Mouse (Mus musculus): ENCODE measurements around the gene Hoxd13. TPM values are rescaled to one million over a fixed set of nuclear protein-coding genes. Genes with fewer than 3 reads are reported as not detected.

The Hoxd13 gene
- polyA plus RNA-seq, 1 experiment from 2014 or later: not detected

GRCm38 (mm10) chr2:74691022-74691951 lies 23.2 kb downstream of the Hoxd13 start, which contains the start of gene Hoxd10:
Hoxd10 (plus strand) TSS chr2:74691924.
- WGBS: 2% methylated on average over 56 of the region's 56 CpGs
- Histone ChIP-seq H3K4me1 (replicated peaks; ENCODE audit: control insufficient read depth, insufficient read depth, low read length) (no peaks in the 10 kb centered on the region), H3K27me3 (ENCODE audit: control insufficient read depth, insufficient read depth, low read depth, low read length) (peaks cover 93% of the 10 kb centered on the region), H3K36me3 (ENCODE audit: control insufficient read depth, insufficient read depth, low read length) (no peaks in the 10 kb centered on the region), H3K9ac (ENCODE audit: low read length) (no peak within 1 kb of the TSS), H3K4me3 (ENCODE audit: low read length) (0 out of 2 replicates have a peak within 1 kb of the TSS, but pooled peaks have one; percentile 19), H3K9me3 (ENCODE audit: control insufficient read depth, low read length) (no peaks in the 10 kb centered on the region), H3K27ac (ENCODE audit: low read length) (no peak within 1 kb of the TSS), H3K4me2 (ENCODE audit: low read depth, low read length) (no peak within 1 kb of the TSS)
- ATAC-seq (ENCODE audit: low read depth): peak; percentile 87

- 4% methylated on average over 35 of the region's 35 CpGs for WGBS
- ATAC-seq (ENCODE audit: low read depth): no peak
- H3K4me3 ChIP-seq (ENCODE audit: low read length): no peak overlapping the region
- H3K27ac ChIP-seq (ENCODE audit: low read length): no peak overlapping the region
- no peaks in the 10 kb centered on the region for H3K4me1 ChIP-seq (replicated peaks; ENCODE audit: control insufficient read depth, insufficient read depth, low read length)
- peaks cover 93% of the 10 kb centered on the region for H3K27me3 ChIP-seq (ENCODE audit: control insufficient read depth, insufficient read depth, low read depth, low read length)
- H3K4me2 ChIP-seq (ENCODE audit: low read depth, low read length): no peak overlapping the region
- H3K9ac ChIP-seq (ENCODE audit: low read length): no peak overlapping the region
- H3K36me3 ChIP-seq (ENCODE audit: control insufficient read depth, insufficient read depth, low read length): no peaks in the 10 kb centered on the region
- no peaks in the 10 kb centered on the region for H3K9me3 ChIP-seq (ENCODE audit: control insufficient read depth, low read length)
Measured at GRCm38 (mm10) chr2:74691995-74692807, 24.1 kb downstream of the Hoxd13 start.

- no peak for ATAC-seq (ENCODE audit: low read depth)
- 1% methylated on average over 20 of the region's 20 CpGs for WGBS
- peaks cover 2% of the 10 kb centered on the region; the same call in 1 of the 2 replicates for H3K4me1 ChIP-seq (replicated peaks; ENCODE audit: control insufficient read depth, insufficient read depth, low read length)
- no peaks in the 10 kb centered on the region for H3K9me3 ChIP-seq (ENCODE audit: control insufficient read depth, low read length)
- no peak overlapping the region for H3K4me2 ChIP-seq (ENCODE audit: low read depth, low read length)
- peaks cover 93% of the 10 kb centered on the region for H3K27me3 ChIP-seq (ENCODE audit: control insufficient read depth, insufficient read depth, low read depth, low read length)
- no peak overlapping the region for H3K9ac ChIP-seq (ENCODE audit: low read length)
- no peak overlapping the region for H3K27ac ChIP-seq (ENCODE audit: low read length)
- no peaks in the 10 kb centered on the region for H3K36me3 ChIP-seq (ENCODE audit: control insufficient read depth, insufficient read depth, low read length)
- H3K4me3 ChIP-seq (ENCODE audit: low read length): no peak overlapping the region
Measured at GRCm38 (mm10) chr2:74692808-74693431, 24.8 kb downstream of the Hoxd13 start.

GRCm38 (mm10) chr2:74693432-74693827 lies 25.3 kb downstream of the Hoxd13 start:
- Histone ChIP-seq H3K9ac (ENCODE audit: low read length) (no peak overlapping the region), H3K36me3 (ENCODE audit: control insufficient read depth, insufficient read depth, low read length) (no peaks in the 10 kb centered on the region), H3K4me3 (ENCODE audit: low read length) (no peak overlapping the region), H3K27me3 (ENCODE audit: control insufficient read depth, insufficient read depth, low read depth, low read length) (peaks cover 93% of the 10 kb centered on the region), H3K27ac (ENCODE audit: low read length) (no peak overlapping the region), H3K4me2 (ENCODE audit: low read depth, low read length) (no peak overlapping the region), H3K4me1 (replicated peaks; ENCODE audit: control insufficient read depth, insufficient read depth, low read length) (peaks cover 4% of the 10 kb centered on the region), H3K9me3 (ENCODE audit: control insufficient read depth, low read length) (no peaks in the 10 kb centered on the region)
- WGBS: 7% methylated on average over 4 of the region's 4 CpGs
- no peak for ATAC-seq (ENCODE audit: low read depth)

GRCm38 (mm10) chr2:74694066-74694465 lies 26.0 kb downstream of the Hoxd13 start:
- H3K9me3 ChIP-seq (ENCODE audit: control insufficient read depth, low read length): no peaks in the 10 kb centered on the region
- H3K36me3 ChIP-seq (ENCODE audit: control insufficient read depth, insufficient read depth, low read length): no peaks in the 10 kb centered on the region
- WGBS: 3% methylated on average over 16 of the region's 16 CpGs
- H3K27me3 ChIP-seq (ENCODE audit: control insufficient read depth, insufficient read depth, low read depth, low read length): peaks cover 94% of the 10 kb centered on the region
- no peak for ATAC-seq (ENCODE audit: low read depth)
- H3K4me1 ChIP-seq (replicated peaks; ENCODE audit: control insufficient read depth, insufficient read depth, low read length): peaks cover 4% of the 10 kb centered on the region
- H3K4me2 ChIP-seq (ENCODE audit: low read depth, low read length): no peak overlapping the region
- H3K9ac ChIP-seq (ENCODE audit: low read length): no peak overlapping the region
- no peak overlapping the region for H3K27ac ChIP-seq (ENCODE audit: low read length)
- H3K4me3 ChIP-seq (ENCODE audit: low read length): no peak overlapping the region

- Histone ChIP-seq H3K4me1 (replicated peaks; ENCODE audit: control insufficient read depth, insufficient read depth, low read length) (peaks cover 4% of the 10 kb centered on the region), H3K9me3 (ENCODE audit: control insufficient read depth, low read length) (no peaks in the 10 kb centered on the region), H3K4me3 (ENCODE audit: low read length) (no peak overlapping the region), H3K27ac (ENCODE audit: low read length) (no peak overlapping the region), H3K4me2 (ENCODE audit: low read depth, low read length) (no peak overlapping the region), H3K9ac (ENCODE audit: low read length) (no peak overlapping the region), H3K27me3 (ENCODE audit: control insufficient read depth, insufficient read depth, low read depth, low read length) (peaks cover 96% of the 10 kb centered on the region), H3K36me3 (ENCODE audit: control insufficient read depth, insufficient read depth, low read length) (no peaks in the 10 kb centered on the region)
- ATAC-seq (ENCODE audit: low read depth): no peak
- WGBS: 5% methylated on average over 1 of the region's 1 CpGs
Measured at GRCm38 (mm10) chr2:74695383-74695782, 27.3 kb downstream of the Hoxd13 start.

- 3% methylated on average over 7 of the region's 7 CpGs for WGBS
- Histone ChIP-seq H3K4me3 (ENCODE audit: low read length) (no peak overlapping the region), H3K27ac (ENCODE audit: low read length) (no peak overlapping the region), H3K27me3 (ENCODE audit: control insufficient read depth, insufficient read depth, low read depth, low read length) (peaks cover 100% of the 10 kb centered on the region), H3K4me2 (ENCODE audit: low read depth, low read length) (no peak overlapping the region), H3K9ac (ENCODE audit: low read length) (no peak overlapping the region), H3K4me1 (replicated peaks; ENCODE audit: control insufficient read depth, insufficient read depth, low read length) (peaks cover 4% of the 10 kb centered on the region), H3K9me3 (ENCODE audit: control insufficient read depth, low read length) (no peaks in the 10 kb centered on the region), H3K36me3 (ENCODE audit: control insufficient read depth, insufficient read depth, low read length) (no peaks in the 10 kb centered on the region)
- no peak for ATAC-seq (ENCODE audit: low read depth)
Measured at GRCm38 (mm10) chr2:74695813-74696430, 27.8 kb downstream of the Hoxd13 start.

- ATAC-seq (ENCODE audit: low read depth): no peak
Measured at GRCm38 (mm10) chr2:74696442-74697335, 28.6 kb downstream of the Hoxd13 start.

More at GRCm38 (mm10) chr2:74696442-74697335, 28.6 kb downstream of the Hoxd13 start:
- H3K4me2 ChIP-seq (ENCODE audit: low read depth, low read length): no peak overlapping the region
- 4% methylated on average over 34 of the region's 34 CpGs for WGBS
- H3K9ac ChIP-seq (ENCODE audit: low read length): no peak overlapping the region
- H3K4me3 ChIP-seq (ENCODE audit: low read length): no peak overlapping the region
- H3K4me1 ChIP-seq (replicated peaks; ENCODE audit: control insufficient read depth, insufficient read depth, low read length): peaks cover 4% of the 10 kb centered on the region
- peaks cover 100% of the 10 kb centered on the region for H3K27me3 ChIP-seq (ENCODE audit: control insufficient read depth, insufficient read depth, low read depth, low read length)
- no peak overlapping the region for H3K27ac ChIP-seq (ENCODE audit: low read length)
- H3K9me3 ChIP-seq (ENCODE audit: control insufficient read depth, low read length): no peaks in the 10 kb centered on the region
- H3K36me3 ChIP-seq (ENCODE audit: control insufficient read depth, insufficient read depth, low read length): no peaks in the 10 kb centered on the region

Measured in lung, embryonic 16.5 days (tissue).